Mouse (Mus musculus) heart, adult 2 months (tissue): ENCODE results near the gene E2f4.

ENCODE experiments used
- CTCF ChIP-seq: fragments of 200-600 bp; IDR thresholded peaks from 2 replicates; pipeline ENCODE4 v1.8.1; 2022; ENCODE audit warnings: antibody characterized with exemption, mild to moderate bottlenecking, moderate library complexity
- POLR2A ChIP-seq: fragments of 200-500 bp; IDR thresholded peaks from 2 replicates; pipeline ENCODE4 v1.6.1; 2011; ENCODE audit warnings: mild to moderate bottlenecking, low read depth, low read length, control low read depth; ENCODE audit not compliant: insufficient read depth

DNA sequence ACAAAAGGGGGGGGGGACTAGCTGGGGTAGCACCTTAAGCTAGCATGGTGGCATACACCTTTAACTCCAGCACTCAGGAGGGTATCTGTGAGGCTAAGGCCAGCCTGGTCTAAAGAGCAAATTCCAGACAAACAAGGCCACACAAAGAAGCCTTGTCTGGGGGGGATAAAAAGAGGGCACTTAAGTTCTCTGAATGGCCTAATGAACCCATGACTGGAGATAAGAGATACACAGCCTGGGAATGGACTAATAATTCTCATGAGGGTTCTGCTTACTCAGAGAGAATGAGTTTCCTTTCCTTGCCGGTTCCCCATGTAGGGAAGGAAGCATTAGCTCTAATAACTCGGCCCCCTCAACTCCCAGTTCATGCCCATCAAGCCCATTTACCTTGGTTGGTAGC lies 35.1 kb downstream of the E2f4 start:
- TF ChIP-seq CTCF (no peak), POLR2A (no peak)
